Mouse (Mus musculus): ENCODE measurements at regions not wholly inside any gene's neighbourhood (a gene's known extent, or its start where the extent isn't known, plus 50 kb on each side); places are given as distances from the start of the nearest gene placed in this dataset.

GRCm38 (mm10) chr2:78309361-78309760 lies 363.2 kb upstream of the Cwc22 start:
- TF ChIP-seq CTCF (IDR thresholded peaks at IDR 0.05; ENCODE audit: borderline replicate concordance, control insufficient read depth, extremely low read depth, insufficient read depth, low read length, poor library complexity) (no peak), POLR2A (IDR thresholded peaks at IDR 0.05; ENCODE audit: control insufficient read depth, extremely low read depth, insufficient read depth, low read length, poor library complexity) (no peak)

Measured in thymus, adult 2 months (tissue).